Mouse (Mus musculus): ENCODE results near the gene Elavl3. TPM values are rescaled to one million over a fixed set of nuclear protein-coding genes. Genes with fewer than 3 reads are reported as not detected.

Gene Elavl3
- polyA plus RNA-seq, 1 experiment from 2014 or later, result 0.04 TPM

DNA sequence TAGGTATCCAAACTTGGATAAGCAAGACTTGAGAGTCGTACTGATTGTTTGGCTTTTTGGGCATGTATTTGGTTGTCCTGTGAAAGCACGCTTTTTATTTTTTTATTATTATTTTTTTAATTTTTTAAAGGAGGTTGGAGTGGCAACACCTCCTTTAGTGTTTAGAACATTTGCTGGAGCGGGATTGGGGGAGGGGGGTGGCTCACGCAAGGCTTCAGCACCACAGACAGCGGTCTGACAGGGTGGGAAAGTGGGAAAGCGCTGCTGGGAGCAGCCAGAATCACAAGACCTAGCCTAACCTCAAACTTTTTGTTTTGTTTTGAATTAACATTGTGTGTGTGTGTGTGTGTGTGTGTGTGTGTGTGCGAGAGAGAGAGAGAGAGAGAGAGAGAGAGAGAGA, 1.8 kb upstream of the Elavl3 start:
- 29% methylated on average over 7 of the region's 7 CpGs for WGBS (ENCODE audit: insufficient replicate concordance)
- Histone ChIP-seq H3K4me1 (ENCODE audit: control insufficient read depth, low read depth, low read length) (peaks cover 28% of the 10 kb centered on the region), H3K9me3 (replicated peaks; ENCODE audit: control insufficient read depth, low read length) (no peaks in the 10 kb centered on the region), H3K9ac (ENCODE audit: low read depth, low read length) (no peak overlapping the region), H3K27me3 (ENCODE audit: control insufficient read depth, insufficient read depth, low read depth, low read length) (peaks cover 56% of the 10 kb centered on the region), H3K4me2 (ENCODE audit: low read depth, low read length) (no peak overlapping the region), H3K4me3 (ENCODE audit: low read depth, low read length) (no peak overlapping the region), H3K27ac (ENCODE audit: low read length) (no peak overlapping the region), H3K36me3 (ENCODE audit: control insufficient read depth, insufficient read depth) (peaks cover 7% of the 10 kb centered on the region)
- ATAC-seq (ENCODE audit: low read depth), result no peak

DNA sequence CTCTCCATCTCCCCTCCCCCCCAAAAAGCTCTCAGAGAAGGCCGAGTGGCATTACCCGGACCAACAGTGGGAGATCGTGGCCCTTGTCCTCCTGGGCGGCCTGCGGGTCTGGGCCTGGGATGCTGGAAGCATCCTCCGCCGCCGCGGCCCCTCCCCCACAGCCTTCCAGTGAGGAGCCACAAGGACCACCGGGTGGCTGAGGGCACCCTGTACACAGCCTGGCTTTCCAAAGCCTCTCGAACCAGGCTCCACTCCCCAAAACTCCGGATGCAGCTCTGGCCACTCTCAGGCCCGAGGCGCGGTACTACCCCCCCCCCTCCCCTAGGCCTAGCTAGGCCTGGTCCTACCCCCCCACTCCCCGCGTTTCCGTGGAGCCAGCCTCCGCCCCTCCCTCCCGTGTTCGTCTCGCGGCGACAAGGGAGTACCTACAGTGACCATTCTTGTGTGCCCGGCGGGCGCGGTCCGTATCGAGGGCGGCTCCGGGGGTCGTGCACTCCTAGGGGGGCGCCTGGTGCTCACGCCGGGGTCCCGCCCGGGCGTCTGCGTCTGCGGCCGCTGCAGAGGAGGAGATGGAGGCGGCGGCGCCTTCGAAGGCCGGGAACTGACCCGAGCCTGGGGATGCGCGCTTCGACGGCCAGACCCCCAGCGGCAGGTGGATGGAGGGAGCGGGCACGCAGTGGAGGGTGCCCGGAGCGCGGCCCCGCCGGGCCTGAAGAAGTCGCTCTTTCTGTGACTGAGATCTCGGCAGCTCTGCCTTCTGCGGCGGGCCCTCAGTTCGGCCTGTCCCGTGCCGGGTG, 464 bp downstream of the Elavl3 start:
- Histone ChIP-seq H3K9me3 (replicated peaks; ENCODE audit: control insufficient read depth, low read length) (no peaks in the 10 kb centered on the region), H3K4me1 (ENCODE audit: control insufficient read depth, low read depth, low read length) (peaks cover 28% of the 10 kb centered on the region), H3K4me3 (ENCODE audit: low read depth, low read length) (peak overlapping the region; percentile 33), H3K4me2 (ENCODE audit: low read depth, low read length) (peak overlapping the region; percentile 56), H3K36me3 (ENCODE audit: control insufficient read depth, insufficient read depth) (no peaks in the 10 kb centered on the region), H3K27me3 (ENCODE audit: control insufficient read depth, insufficient read depth, low read depth, low read length) (peaks cover 62% of the 10 kb centered on the region), H3K9ac (ENCODE audit: low read depth, low read length) (no peak overlapping the region), H3K27ac (ENCODE audit: low read length) (no peak overlapping the region)
- ATAC-seq (ENCODE audit: low read depth), result no peak
- WGBS (ENCODE audit: insufficient replicate concordance), result 2% methylated on average over 65 of the region's 67 CpGs

DNA sequence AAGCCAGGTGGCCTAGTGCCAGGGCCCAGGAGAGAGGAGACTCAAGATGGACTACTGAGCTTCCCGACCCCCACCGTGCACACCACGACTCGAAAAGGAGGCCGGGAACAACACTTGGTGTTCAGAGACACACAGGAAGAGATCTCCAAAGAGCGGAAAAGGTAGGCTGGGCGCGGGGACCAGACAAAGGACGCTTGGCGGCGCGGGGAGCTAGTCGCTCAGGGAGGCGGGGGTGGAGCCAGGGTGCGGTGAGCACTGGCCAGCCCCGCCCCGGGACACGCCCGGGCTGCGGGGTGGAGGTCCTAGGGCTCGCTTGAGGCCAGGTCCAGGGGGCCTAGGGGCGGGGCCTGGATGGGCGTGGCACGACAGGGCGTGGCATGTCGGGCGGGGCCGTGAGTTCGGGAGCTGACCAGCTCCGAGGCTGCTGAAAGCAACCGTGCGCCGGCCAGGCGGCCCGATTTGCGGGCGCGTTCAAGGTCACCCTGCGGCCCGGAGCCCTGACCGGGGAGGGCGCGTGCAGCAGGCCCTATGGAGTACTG, 1.4 kb downstream of the Elavl3 start:
- no peak overlapping the region for H3K9ac ChIP-seq (ENCODE audit: low read depth, low read length)
- H3K4me1 ChIP-seq (ENCODE audit: control insufficient read depth, low read depth, low read length), result peaks cover 28% of the 10 kb centered on the region
- WGBS (ENCODE audit: insufficient replicate concordance), result under 1% methylated on average over 40 of the region's 43 CpGs
- H3K4me2 ChIP-seq (ENCODE audit: low read depth, low read length), result peak overlapping the region; percentile 56
- peak overlapping the region; percentile 33 for H3K4me3 ChIP-seq (ENCODE audit: low read depth, low read length)
- peak; percentile 62 for ATAC-seq (ENCODE audit: low read depth)
- H3K27me3 ChIP-seq (ENCODE audit: control insufficient read depth, insufficient read depth, low read depth, low read length), result peaks cover 62% of the 10 kb centered on the region
- H3K27ac ChIP-seq (ENCODE audit: low read length), result no peak overlapping the region
- no peaks in the 10 kb centered on the region for H3K9me3 ChIP-seq (replicated peaks; ENCODE audit: control insufficient read depth, low read length)
- no peaks in the 10 kb centered on the region for H3K36me3 ChIP-seq (ENCODE audit: control insufficient read depth, insufficient read depth)

DNA sequence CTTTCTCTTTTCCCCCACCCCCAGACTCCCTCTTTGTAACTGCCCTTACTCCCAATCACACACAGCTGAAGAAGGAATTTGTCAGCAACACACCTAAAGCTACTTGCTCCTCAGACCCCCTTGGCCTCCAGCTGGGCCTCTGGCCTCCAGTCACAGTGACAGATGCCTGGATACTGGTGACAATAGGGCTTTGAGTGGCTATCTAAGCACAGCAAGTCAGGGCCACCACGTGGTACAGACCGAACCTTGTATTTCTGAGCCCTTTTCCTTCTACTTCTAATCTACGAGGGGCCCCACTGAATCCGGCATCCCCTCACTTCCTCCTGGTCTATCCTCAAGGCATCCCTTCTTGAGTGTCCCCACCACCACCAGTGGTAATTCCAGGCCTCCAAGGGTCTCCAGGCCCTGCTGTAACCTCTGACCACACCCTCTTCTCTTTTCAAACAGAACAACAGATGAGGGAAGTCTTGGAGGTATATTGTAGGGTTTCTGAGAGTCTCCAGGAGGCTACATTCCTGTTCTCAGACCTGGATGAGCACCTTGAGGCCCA, 2.0 kb downstream of the Elavl3 start:
- 46% methylated on average over 4 of the region's 4 CpGs for WGBS (ENCODE audit: insufficient replicate concordance)
- no peak overlapping the region for H3K4me2 ChIP-seq (ENCODE audit: low read depth, low read length)
- H3K36me3 ChIP-seq (ENCODE audit: control insufficient read depth, insufficient read depth), result no peaks in the 10 kb centered on the region
- no peaks in the 10 kb centered on the region for H3K9me3 ChIP-seq (replicated peaks; ENCODE audit: control insufficient read depth, low read length)
- H3K27me3 ChIP-seq (ENCODE audit: control insufficient read depth, insufficient read depth, low read depth, low read length), result peaks cover 62% of the 10 kb centered on the region
- peaks cover 23% of the 10 kb centered on the region for H3K4me1 ChIP-seq (ENCODE audit: control insufficient read depth, low read depth, low read length)
- ATAC-seq (ENCODE audit: low read depth), result no peak
- no peak overlapping the region for H3K4me3 ChIP-seq (ENCODE audit: low read depth, low read length)
- H3K9ac ChIP-seq (ENCODE audit: low read depth, low read length), result no peak overlapping the region
- H3K27ac ChIP-seq (ENCODE audit: low read length), result no peak overlapping the region

DNA sequence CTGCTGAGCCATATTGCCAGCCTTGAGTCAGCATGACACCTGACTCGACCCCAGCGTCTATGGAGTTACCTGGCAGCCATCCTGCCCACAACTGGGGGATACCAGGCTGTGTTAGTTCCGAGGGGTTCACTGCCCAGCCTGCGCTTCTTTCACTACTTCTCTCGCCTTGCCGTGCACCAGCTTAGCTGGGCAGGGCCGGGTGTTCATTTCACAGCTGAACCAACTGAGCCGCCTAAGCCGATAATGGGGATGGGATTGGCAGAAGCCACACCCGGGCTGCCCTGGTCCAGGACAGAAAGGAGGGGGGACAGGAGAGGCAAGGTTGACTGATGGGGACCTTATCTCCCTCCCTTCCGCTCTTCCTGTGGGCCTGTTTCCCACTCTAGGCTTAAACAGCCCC, 2.5 kb downstream of the Elavl3 start:
- no peaks in the 10 kb centered on the region for H3K9me3 ChIP-seq (replicated peaks; ENCODE audit: control insufficient read depth, low read length)
- H3K27ac ChIP-seq (ENCODE audit: low read length), result no peak overlapping the region
- H3K4me3 ChIP-seq (ENCODE audit: low read depth, low read length), result no peak overlapping the region
- no peaks in the 10 kb centered on the region for H3K36me3 ChIP-seq (ENCODE audit: control insufficient read depth, insufficient read depth)
- peaks cover 18% of the 10 kb centered on the region for H3K4me1 ChIP-seq (ENCODE audit: control insufficient read depth, low read depth, low read length)
- no peak overlapping the region for H3K4me2 ChIP-seq (ENCODE audit: low read depth, low read length)
- no peak for ATAC-seq (ENCODE audit: low read depth)
- no peak overlapping the region for H3K9ac ChIP-seq (ENCODE audit: low read depth, low read length)
- WGBS (ENCODE audit: insufficient replicate concordance), result 54% methylated on average over 11 of the region's 11 CpGs
- peaks cover 58% of the 10 kb centered on the region for H3K27me3 ChIP-seq (ENCODE audit: control insufficient read depth, insufficient read depth, low read depth, low read length)

DNA sequence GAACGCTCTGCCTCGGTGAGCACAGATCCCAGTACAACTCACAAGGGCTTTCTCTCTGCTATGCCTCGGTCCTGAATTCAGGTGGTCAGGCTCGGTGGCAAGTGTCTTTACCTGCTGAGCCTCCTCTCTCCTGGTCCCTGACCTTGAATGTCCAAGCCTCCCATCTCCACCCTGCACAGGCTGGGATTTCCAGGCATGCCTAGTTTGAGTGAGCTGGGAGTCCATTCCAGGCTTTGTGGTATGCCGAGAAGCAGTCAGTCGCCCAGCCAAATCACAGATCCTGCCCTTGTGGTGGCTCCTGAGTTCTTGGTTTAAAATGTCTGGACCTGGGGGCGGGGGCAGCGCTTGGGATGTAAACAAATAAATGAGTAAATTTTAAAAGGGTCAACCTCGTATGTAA, 4.5 kb downstream of the Elavl3 start:
- Histone ChIP-seq H3K27ac (ENCODE audit: low read length) (no peak overlapping the region), H3K4me2 (ENCODE audit: low read depth, low read length) (no peak overlapping the region), H3K9ac (ENCODE audit: low read depth, low read length) (no peak overlapping the region), H3K4me3 (ENCODE audit: low read depth, low read length) (no peak overlapping the region), H3K36me3 (ENCODE audit: control insufficient read depth, insufficient read depth) (no peaks in the 10 kb centered on the region), H3K9me3 (replicated peaks; ENCODE audit: control insufficient read depth, low read length) (no peaks in the 10 kb centered on the region), H3K4me1 (ENCODE audit: control insufficient read depth, low read depth, low read length) (peaks cover 18% of the 10 kb centered on the region), H3K27me3 (ENCODE audit: control insufficient read depth, insufficient read depth, low read depth, low read length) (peaks cover 39% of the 10 kb centered on the region)
- WGBS (ENCODE audit: insufficient replicate concordance), result 39% methylated on average over 9 of the region's 9 CpGs
- ATAC-seq (ENCODE audit: low read depth), result no peak

DNA sequence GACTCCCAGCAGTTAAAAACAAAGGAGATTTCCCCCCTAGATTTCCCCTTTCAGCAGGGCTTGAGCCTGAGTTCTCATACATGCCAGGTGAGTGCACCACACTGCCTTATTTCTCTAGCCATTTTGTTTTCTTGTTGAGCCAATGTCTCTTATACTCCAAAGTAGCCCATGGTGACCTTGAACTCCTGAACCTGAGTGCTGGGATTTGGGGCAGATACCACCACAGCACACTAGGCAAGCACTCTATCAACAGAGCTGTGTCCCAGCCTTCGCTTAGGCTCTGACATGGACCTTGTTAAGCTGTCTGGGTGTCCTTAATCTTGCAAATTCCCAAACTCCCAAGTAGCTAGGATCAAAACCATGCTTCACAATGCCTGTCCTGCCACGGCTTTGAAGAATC, 10.0 kb downstream of the Elavl3 start:
- no peaks in the 10 kb centered on the region for H3K36me3 ChIP-seq (ENCODE audit: control insufficient read depth, insufficient read depth)
- no peak for ATAC-seq (ENCODE audit: low read depth)
- no peaks in the 10 kb centered on the region for H3K27me3 ChIP-seq (ENCODE audit: control insufficient read depth, insufficient read depth, low read depth, low read length)
- no peaks in the 10 kb centered on the region for H3K4me1 ChIP-seq (ENCODE audit: control insufficient read depth, low read depth, low read length)
- no peaks in the 10 kb centered on the region for H3K9me3 ChIP-seq (replicated peaks; ENCODE audit: control insufficient read depth, low read length)
- H3K4me3 ChIP-seq (ENCODE audit: low read depth, low read length), result no peak overlapping the region
- WGBS (ENCODE audit: insufficient replicate concordance), result 50% methylated on average over 2 of the region's 2 CpGs
- no peak overlapping the region for H3K4me2 ChIP-seq (ENCODE audit: low read depth, low read length)
- no peak overlapping the region for H3K27ac ChIP-seq (ENCODE audit: low read length)
- H3K9ac ChIP-seq (ENCODE audit: low read depth, low read length), result no peak overlapping the region

DNA sequence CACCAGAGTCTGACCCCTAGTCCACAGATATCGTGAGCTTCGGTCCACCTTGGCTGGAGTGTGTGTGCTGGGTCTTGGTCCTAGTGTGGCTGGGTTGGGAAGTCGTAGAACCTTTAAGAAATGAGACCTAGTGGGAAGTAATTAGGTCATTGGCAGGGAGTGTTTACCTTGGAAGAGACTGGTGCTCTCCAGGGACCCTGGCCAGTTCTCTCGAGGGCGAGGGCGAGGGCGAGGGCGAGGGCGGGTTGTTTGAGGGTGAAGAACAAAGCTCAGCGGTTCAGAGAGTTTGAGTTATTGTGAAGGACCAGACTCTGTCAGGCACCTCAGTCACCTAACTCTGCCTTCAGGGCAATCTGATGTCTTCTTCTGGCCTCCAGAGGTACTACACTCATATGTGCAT, 14.0 kb downstream of the Elavl3 start:
- H3K27me3 ChIP-seq (ENCODE audit: control insufficient read depth, insufficient read depth, low read depth, low read length), result no peaks in the 10 kb centered on the region
- H3K27ac ChIP-seq (ENCODE audit: low read length), result no peak overlapping the region
- H3K4me2 ChIP-seq (ENCODE audit: low read depth, low read length), result no peak overlapping the region
- WGBS (ENCODE audit: insufficient replicate concordance), result 69% methylated on average over 10 of the region's 10 CpGs
- H3K9ac ChIP-seq (ENCODE audit: low read depth, low read length), result no peak overlapping the region
- no peaks in the 10 kb centered on the region for H3K36me3 ChIP-seq (ENCODE audit: control insufficient read depth, insufficient read depth)
- H3K4me1 ChIP-seq (ENCODE audit: control insufficient read depth, low read depth, low read length), result no peaks in the 10 kb centered on the region
- no peak for ATAC-seq (ENCODE audit: low read depth)
- no peaks in the 10 kb centered on the region for H3K9me3 ChIP-seq (replicated peaks; ENCODE audit: control insufficient read depth, low read length)
- H3K4me3 ChIP-seq (ENCODE audit: low read depth, low read length), result no peak overlapping the region

DNA sequence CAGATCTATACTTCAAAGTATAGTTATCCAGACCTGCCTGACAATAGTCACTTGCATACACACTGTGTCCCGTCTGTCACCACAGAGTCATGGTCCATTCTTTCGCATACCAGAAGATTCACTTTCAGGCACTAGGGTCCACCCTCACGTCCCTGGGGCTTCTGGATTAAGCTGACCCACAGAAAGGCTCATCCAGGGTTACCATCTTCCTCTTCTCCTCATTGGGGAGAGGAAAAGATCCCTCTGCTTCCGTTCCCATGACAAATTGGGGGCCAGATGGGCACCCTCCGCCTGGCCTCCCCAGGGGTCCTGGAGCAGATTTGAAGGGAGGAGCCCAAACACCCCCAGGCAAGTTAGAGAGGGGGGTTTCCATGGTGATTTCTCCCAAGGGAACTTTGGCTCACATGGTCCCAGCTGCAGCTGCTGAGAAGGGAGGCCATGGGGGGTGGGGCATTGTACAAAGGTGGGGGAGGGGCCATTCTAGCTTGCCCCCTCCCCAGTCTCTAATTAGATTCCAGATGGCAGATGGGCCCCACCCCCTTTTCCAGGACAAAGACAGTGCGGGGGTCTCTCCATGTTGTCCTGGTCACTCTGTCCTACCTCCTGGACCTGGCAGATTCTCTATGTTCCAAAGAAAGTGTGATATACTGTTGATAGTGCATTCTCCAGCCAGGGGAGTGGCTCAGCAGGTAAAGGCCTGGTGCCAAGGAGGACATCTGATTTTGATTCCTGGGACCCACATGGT, 16.4 kb downstream of the Elavl3 start:
- WGBS (ENCODE audit: insufficient replicate concordance), result 53% methylated on average over 6 of the region's 6 CpGs
- Histone ChIP-seq H3K4me2 (ENCODE audit: low read depth, low read length) (no peak overlapping the region), H3K9me3 (replicated peaks; ENCODE audit: control insufficient read depth, low read length) (no peaks in the 10 kb centered on the region), H3K9ac (ENCODE audit: low read depth, low read length) (no peak overlapping the region), H3K27ac (ENCODE audit: low read length) (no peak overlapping the region), H3K4me3 (ENCODE audit: low read depth, low read length) (no peak overlapping the region), H3K27me3 (ENCODE audit: control insufficient read depth, insufficient read depth, low read depth, low read length) (no peaks in the 10 kb centered on the region), H3K36me3 (ENCODE audit: control insufficient read depth, insufficient read depth) (no peaks in the 10 kb centered on the region), H3K4me1 (ENCODE audit: control insufficient read depth, low read depth, low read length) (no peaks in the 10 kb centered on the region)
- ATAC-seq (ENCODE audit: low read depth), result no peak

Measured in liver, embryonic 16.5 days (tissue).